Comparison of ENCODE assay signal across 7 mouse cellular contexts in the genomic region with DNA sequence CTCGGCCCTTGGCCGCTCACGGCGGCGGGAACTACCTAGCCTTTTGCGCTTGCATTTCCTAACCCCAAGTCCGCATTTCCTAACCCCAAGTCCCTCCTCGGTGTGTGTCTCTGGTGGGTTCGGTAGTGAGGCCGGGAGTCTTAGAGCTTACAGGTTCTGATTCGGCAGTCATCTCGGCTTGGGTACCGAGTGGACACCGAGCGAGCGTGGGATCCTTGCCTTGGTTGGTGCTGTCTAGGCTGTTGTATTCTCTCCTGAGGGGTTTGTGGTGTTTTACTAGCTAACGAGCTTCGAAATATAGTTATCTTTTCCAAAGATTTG. TPM values are rescaled to one million over a fixed set of nuclear protein-coding genes. Genes with fewer than 3 reads are reported as not detected.
DNase-seq lines count a peak whose midpoint lies in the region; ATAC-seq lines count a peak whose summit lies in the region.

No protein-coding gene starts in this region.

- DNase-seq in neural tube, embryonic 11.5 days (ENCODE audit: low spot score): no peak
- no peak for DNase-seq in neural tube, embryonic 10.5 days (ENCODE audit: extremely low spot score, low spot score)
- no peak for DNase-seq in liver, embryonic 11.5 days (ENCODE audit: low spot score)
- no peak for DNase-seq in spleen, adult 12 weeks (ENCODE audit: low spot score)
- DNase-seq in thymus, postnatal 0 days (ENCODE audit: low spot score): no peak

- peaks cover 16% of the 10 kb centered on the region for H3K4me1 ChIP-seq in neural tube, embryonic 11.5 days (ENCODE audit: control insufficient read depth, insufficient read depth, low read length)
- H3K4me1 ChIP-seq in forebrain, embryonic 13.5 days: peaks cover 36% of the 10 kb centered on the region
- H3K4me1 ChIP-seq in liver, embryonic 11.5 days (replicated peaks; ENCODE audit: control insufficient read depth, insufficient read depth, low read length): peaks cover 12% of the 10 kb centered on the region
- peaks cover 18% of the 10 kb centered on the region for H3K4me1 ChIP-seq in stomach, embryonic 16.5 days (ENCODE audit: control insufficient read depth, insufficient read depth, low read length)

- peak overlapping the region; percentile 93 for H3K9ac ChIP-seq in neural tube, embryonic 11.5 days (ENCODE audit: low read length)
- peak overlapping the region; percentile 93 for H3K9ac ChIP-seq in forebrain, embryonic 13.5 days
- H3K9ac ChIP-seq in liver, embryonic 11.5 days (ENCODE audit: low read depth, low read length): peak overlapping the region; percentile 84
- peak overlapping the region; percentile 85 for H3K9ac ChIP-seq in stomach, embryonic 16.5 days (ENCODE audit: low read length)

- no peaks in the 10 kb centered on the region for H3K27me3 ChIP-seq in neural tube, embryonic 11.5 days (ENCODE audit: control insufficient read depth, insufficient read depth, low read length)
- H3K27me3 ChIP-seq in forebrain, embryonic 13.5 days: no peaks in the 10 kb centered on the region
- H3K27me3 ChIP-seq in liver, embryonic 11.5 days (replicated peaks; ENCODE audit: control insufficient read depth, insufficient read depth, low read length): peaks cover 2% of the 10 kb centered on the region; the same call in 1 of the 2 replicates
- no peaks in the 10 kb centered on the region for H3K27me3 ChIP-seq in stomach, embryonic 16.5 days (ENCODE audit: control insufficient read depth, insufficient read depth, low read length)

- no peak for ATAC-seq in neural tube, embryonic 11.5 days (ENCODE audit: insufficient read depth, low FRiP score, low TSS enrichment)
- no peak for ATAC-seq in forebrain, embryonic 13.5 days
- ATAC-seq in liver, embryonic 11.5 days (replicated peaks; ENCODE audit: low FRiP score): no peak
- no peak for ATAC-seq in stomach, embryonic 16.5 days (ENCODE audit: insufficient read depth, low FRiP score)

- H3K36me3 ChIP-seq in neural tube, embryonic 11.5 days (ENCODE audit: control insufficient read depth, insufficient read depth, low read length): no peaks in the 10 kb centered on the region
- no peaks in the 10 kb centered on the region for H3K36me3 ChIP-seq in forebrain, embryonic 13.5 days (ENCODE audit: poor library complexity, severe bottlenecking)
- H3K36me3 ChIP-seq in liver, embryonic 11.5 days (ENCODE audit: control insufficient read depth, insufficient read depth, low read length): no peaks in the 10 kb centered on the region
- no peaks in the 10 kb centered on the region for H3K36me3 ChIP-seq in stomach, embryonic 16.5 days (ENCODE audit: control insufficient read depth, insufficient read depth, low read length)

- no peaks in the 10 kb centered on the region for H3K9me3 ChIP-seq in neural tube, embryonic 11.5 days (ENCODE audit: control insufficient read depth, low read length)
- H3K9me3 ChIP-seq in forebrain, embryonic 13.5 days (replicated peaks): no peaks in the 10 kb centered on the region
- no peaks in the 10 kb centered on the region for H3K9me3 ChIP-seq in liver, embryonic 11.5 days (ENCODE audit: control insufficient read depth, low read length)
- no peaks in the 10 kb centered on the region for H3K9me3 ChIP-seq in stomach, embryonic 16.5 days (replicated peaks; ENCODE audit: control insufficient read depth, low read length)

- peak overlapping the region; percentile 95 for H3K4me3 ChIP-seq in neural tube, embryonic 11.5 days (ENCODE audit: low read depth, low read length)
- peak overlapping the region; percentile 93 for H3K4me3 ChIP-seq in forebrain, embryonic 13.5 days
- peak overlapping the region; percentile 93 for H3K4me3 ChIP-seq in liver, embryonic 11.5 days (ENCODE audit: low read depth, low read length)
- H3K4me3 ChIP-seq in stomach, embryonic 16.5 days (replicated peaks; ENCODE audit: low read length): peak overlapping the region; percentile 67

- H3K27ac ChIP-seq in neural tube, embryonic 11.5 days (ENCODE audit: low read depth, low read length): no peak overlapping the region
- no peak overlapping the region for H3K27ac ChIP-seq in forebrain, embryonic 13.5 days
- no peak overlapping the region for H3K27ac ChIP-seq in liver, embryonic 11.5 days (ENCODE audit: low read depth, low read length)
- no peak overlapping the region for H3K27ac ChIP-seq in stomach, embryonic 16.5 days (ENCODE audit: low read length)

- WGBS in neural tube, embryonic 11.5 days: 3% methylated on average over 18 of the region's 18 CpGs
- 2% methylated on average over 18 of the region's 18 CpGs for WGBS in forebrain, embryonic 13.5 days
- WGBS in liver, embryonic 11.5 days: 6% methylated on average over 18 of the region's 18 CpGs
- WGBS in stomach, embryonic 16.5 days: 6% methylated on average over 18 of the region's 18 CpGs

- peak overlapping the region; percentile 98 for H3K4me2 ChIP-seq in neural tube, embryonic 11.5 days (ENCODE audit: low read depth)
- peak overlapping the region; percentile 98 for H3K4me2 ChIP-seq in forebrain, embryonic 13.5 days
- peak overlapping the region; percentile 98 for H3K4me2 ChIP-seq in liver, embryonic 11.5 days
- H3K4me2 ChIP-seq in stomach, embryonic 16.5 days (ENCODE audit: low read depth, low read length): peak overlapping the region; percentile 89

RNA-seq across cellular contexts. Expression of a gene that starts 1.0 kb away (rescaled TPM):
- 89.6 and 92.4 TPM in 2 replicates for polyA plus RNA-seq in neural tube, embryonic 11.5 days (2014; fragmentation: Nextera tagmentation; extraction: Ambion mirVana)
- 31.1 and 38.6 TPM in 2 replicates for polyA plus RNA-seq in forebrain, embryonic 13.5 days (2015; fragmentation: Nextera tagmentation; extraction: Ambion mirVana)
- 46.6 and 48.6 TPM in 2 replicates for polyA plus RNA-seq in liver, embryonic 11.5 days (2014; fragmentation: Nextera tagmentation; extraction: Ambion mirVana)
- 47.4 and 49.3 TPM in 2 replicates for polyA plus RNA-seq in stomach, embryonic 16.5 days (2015; fragmentation: Nextera tagmentation; extraction: Ambion mirVana)
- polyA plus RNA-seq in thymus, postnatal 0 days (2015; fragmentation: Nextera tagmentation; extraction: Ambion mirVana): 70.9 and 73.9 TPM in 2 replicates
